Mouse (Mus musculus): ENCODE measurements around the gene Ipo11. TPM values are rescaled to one million over a fixed set of nuclear protein-coding genes. Genes with fewer than 3 reads are reported as not detected.

Gene Ipo11
- polyA plus RNA-seq, 1 experiment = 13.6 TPM

DNA sequence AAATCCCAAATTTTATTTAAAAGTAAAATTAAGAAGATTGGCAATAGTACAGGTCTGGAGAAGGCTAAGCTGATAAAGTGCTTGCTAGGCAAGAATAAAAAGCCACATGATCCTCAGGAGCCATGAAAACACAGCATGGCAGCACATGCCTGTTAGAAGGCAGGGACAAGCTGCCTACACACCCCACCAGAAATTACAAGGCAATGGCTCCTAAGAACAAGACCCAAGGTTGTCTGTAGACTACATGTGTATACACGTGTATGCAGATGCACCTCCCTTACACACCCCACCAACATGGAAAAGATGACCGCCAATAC lies 112.9 kb downstream of the Ipo11 start:
- 95% methylated on average over 2 of the region's 2 CpGs for WGBS
- no peak overlapping the region for H3K4me3 ChIP-seq (replicated peaks; ENCODE audit: extremely low read depth, low read depth, low read length)
- no peak for TF ChIP-seq CTCF (IDR thresholded peaks at IDR 0.05; ENCODE audit: insufficient read depth, low read length)
- TF ChIP-seq POLR2A (IDR thresholded peaks at IDR 0.05; ENCODE audit: borderline replicate concordance, extremely low read depth, low read depth, low read length) = no peak

DNA sequence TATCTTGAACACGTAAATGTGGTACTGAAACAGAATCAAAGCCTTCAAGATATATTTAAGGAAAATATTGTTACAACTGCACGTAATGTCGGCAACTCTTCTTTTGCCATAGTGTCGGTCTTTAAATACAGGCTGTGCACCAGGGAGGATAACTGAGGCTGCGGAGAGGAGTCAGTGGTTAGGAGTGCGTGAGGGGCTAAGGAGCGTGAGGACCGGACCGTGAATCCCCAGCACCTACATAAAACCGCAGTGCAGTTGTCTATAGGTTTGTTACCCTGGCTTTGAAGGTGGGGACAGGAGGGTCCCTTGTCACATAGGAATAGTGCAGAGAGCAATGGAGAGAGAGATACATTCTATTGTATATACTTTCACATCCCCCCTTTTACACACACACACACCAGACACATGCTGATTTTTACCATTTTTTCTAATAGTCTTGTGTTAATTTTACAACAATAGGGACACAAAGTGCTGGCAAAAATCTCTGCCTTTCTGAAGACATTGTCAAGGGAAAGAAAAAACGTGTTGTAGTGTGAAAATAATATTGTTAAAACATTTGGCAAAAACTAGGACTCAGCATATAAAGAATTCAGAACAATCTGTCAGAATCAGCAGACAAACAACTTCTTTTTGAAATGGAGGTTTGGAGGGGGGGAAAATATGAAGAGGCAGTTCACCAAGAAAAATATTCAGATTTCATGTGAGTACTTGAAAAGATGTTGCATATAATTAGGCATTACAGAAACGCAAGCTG lies 113.5 kb downstream of the Ipo11 start:
- H3K4me3 ChIP-seq (replicated peaks; ENCODE audit: extremely low read depth, low read depth, low read length) = no peak overlapping the region
- no peak for DNase-seq
- TF ChIP-seq CTCF (IDR thresholded peaks at IDR 0.05; ENCODE audit: insufficient read depth, low read length) = no peak
- no peak for TF ChIP-seq POLR2A (IDR thresholded peaks at IDR 0.05; ENCODE audit: borderline replicate concordance, extremely low read depth, low read depth, low read length)
- WGBS = 94% methylated on average over 12 of the region's 12 CpGs
- no peaks in the 10 kb centered on the region for H3K4me1 ChIP-seq (ENCODE audit: control insufficient read depth, insufficient read depth, low read length)

More for the DNA sequence above, 112.9 kb downstream of the Ipo11 start:
- no peak for DNase-seq
- no peaks in the 10 kb centered on the region for H3K4me1 ChIP-seq (ENCODE audit: control insufficient read depth, insufficient read depth, low read length)

DNA sequence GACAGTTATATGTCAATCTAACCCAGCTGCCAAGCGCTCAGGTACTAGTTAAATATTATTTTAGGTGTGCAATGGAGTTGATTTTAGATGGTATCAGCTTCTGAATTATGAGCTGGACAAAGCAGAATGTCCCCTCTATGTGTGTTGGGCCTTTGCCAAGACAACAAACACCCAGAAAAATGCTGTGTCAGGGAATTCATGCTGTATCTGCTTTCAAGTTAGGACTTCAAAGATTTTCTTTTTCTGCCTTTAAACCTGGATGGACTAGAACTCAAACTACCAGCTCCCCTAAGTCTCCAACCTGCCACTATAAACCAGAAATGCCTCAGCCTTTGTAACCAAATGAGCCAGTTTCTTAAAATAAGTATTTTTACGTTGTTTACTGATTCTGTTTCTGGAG lies 116.6 kb downstream of the Ipo11 start:
- no peak for TF ChIP-seq CTCF (IDR thresholded peaks at IDR 0.05; ENCODE audit: insufficient read depth, low read length)
- TF ChIP-seq POLR2A (IDR thresholded peaks at IDR 0.05; ENCODE audit: borderline replicate concordance, extremely low read depth, low read depth, low read length) = no peak
- Histone ChIP-seq H3K4me3 (replicated peaks; ENCODE audit: extremely low read depth, low read depth, low read length) (no peak overlapping the region), H3K4me1 (ENCODE audit: control insufficient read depth, insufficient read depth, low read length) (no peaks in the 10 kb centered on the region)
- WGBS = 83% methylated on average over 2 of the region's 2 CpGs
- DNase-seq = no peak

DNA sequence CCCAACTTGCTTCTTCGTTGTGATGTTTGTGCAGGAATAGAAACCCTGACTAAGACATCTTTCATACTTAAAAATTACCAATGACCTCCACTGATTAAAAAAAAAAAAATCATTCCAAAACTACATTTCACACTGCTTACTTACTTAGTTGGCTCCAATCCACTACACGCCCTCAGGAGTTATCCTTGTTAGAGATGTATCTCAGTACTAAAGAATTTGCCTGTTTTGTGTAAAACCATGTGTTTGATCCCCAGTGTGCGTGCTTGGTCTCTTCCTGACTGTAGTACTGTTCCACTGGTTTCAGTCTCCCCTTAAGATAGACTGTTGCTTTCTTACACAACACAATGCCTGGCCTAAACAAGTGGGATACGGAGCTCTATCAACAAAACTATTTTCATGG lies 117.0 kb downstream of the Ipo11 start:
- TF ChIP-seq POLR2A (IDR thresholded peaks at IDR 0.05; ENCODE audit: borderline replicate concordance, extremely low read depth, low read depth, low read length) (no peak), CTCF (IDR thresholded peaks at IDR 0.05; ENCODE audit: insufficient read depth, low read length) (no peak)
- no peak overlapping the region for H3K4me3 ChIP-seq (replicated peaks; ENCODE audit: extremely low read depth, low read depth, low read length)
- WGBS = 81% methylated on average over 4 of the region's 4 CpGs

DNA sequence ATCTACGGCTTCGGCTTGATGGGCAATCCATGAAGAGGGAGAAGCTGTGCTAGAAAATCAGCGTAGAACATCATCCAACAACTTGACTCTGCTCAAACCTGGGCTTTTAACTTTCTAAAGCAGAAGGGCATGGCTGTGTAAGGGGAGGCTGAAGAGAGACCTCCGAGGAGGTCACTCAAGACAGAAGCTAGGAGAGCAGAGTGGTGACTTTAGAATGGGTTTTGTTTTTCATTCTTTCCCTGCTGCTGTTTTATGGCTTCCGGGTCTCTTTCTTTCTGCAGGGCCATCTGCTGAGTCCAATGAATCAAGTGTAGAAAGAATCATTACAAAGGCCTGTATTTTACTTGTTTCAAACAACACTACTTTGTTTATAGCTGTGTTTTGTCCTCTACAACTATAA lies 119.7 kb downstream of the Ipo11 start:
- WGBS = 86% methylated on average over 5 of the region's 5 CpGs
- no peak for TF ChIP-seq CTCF (IDR thresholded peaks at IDR 0.05; ENCODE audit: insufficient read depth, low read length)
- no peak for TF ChIP-seq POLR2A (IDR thresholded peaks at IDR 0.05; ENCODE audit: borderline replicate concordance, extremely low read depth, low read depth, low read length)
- Histone ChIP-seq H3K4me1 (ENCODE audit: control insufficient read depth, insufficient read depth, low read length) (no peaks in the 10 kb centered on the region), H3K4me3 (replicated peaks; ENCODE audit: extremely low read depth, low read depth, low read length) (no peak overlapping the region)
- DNase-seq = no peak

More for the DNA sequence above, 117.0 kb downstream of the Ipo11 start:
- no peak for DNase-seq
- H3K4me1 ChIP-seq (ENCODE audit: control insufficient read depth, insufficient read depth, low read length) = no peaks in the 10 kb centered on the region

DNA sequence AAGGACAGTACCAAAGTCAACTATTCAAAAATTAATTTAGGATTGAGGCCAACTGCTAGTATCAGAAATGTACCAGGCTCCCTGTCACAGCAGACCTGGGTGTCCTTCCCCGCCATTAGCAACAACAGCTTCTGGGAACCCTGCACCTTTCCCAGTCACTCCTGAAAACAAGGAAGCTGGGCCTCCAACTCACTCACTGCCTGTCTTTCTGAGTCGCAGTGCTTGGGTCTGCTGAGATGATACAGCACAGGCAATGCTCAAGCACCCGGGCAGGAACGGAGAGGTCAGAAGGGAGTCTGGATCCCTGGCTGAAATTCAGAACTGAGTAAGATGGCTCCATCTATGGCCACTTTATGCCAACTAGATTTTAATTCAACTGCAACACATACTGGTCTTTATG lies 123.2 kb downstream of the Ipo11 start:
- TF ChIP-seq POLR2A (IDR thresholded peaks at IDR 0.05; ENCODE audit: borderline replicate concordance, extremely low read depth, low read depth, low read length) (no peak), CTCF (IDR thresholded peaks at IDR 0.05; ENCODE audit: insufficient read depth, low read length) (no peak)
- Histone ChIP-seq H3K4me1 (ENCODE audit: control insufficient read depth, insufficient read depth, low read length) (no peaks in the 10 kb centered on the region), H3K4me3 (replicated peaks; ENCODE audit: extremely low read depth, low read depth, low read length) (no peak overlapping the region)
- 80% methylated on average over 4 of the region's 4 CpGs for WGBS
- DNase-seq = no peak

DNA sequence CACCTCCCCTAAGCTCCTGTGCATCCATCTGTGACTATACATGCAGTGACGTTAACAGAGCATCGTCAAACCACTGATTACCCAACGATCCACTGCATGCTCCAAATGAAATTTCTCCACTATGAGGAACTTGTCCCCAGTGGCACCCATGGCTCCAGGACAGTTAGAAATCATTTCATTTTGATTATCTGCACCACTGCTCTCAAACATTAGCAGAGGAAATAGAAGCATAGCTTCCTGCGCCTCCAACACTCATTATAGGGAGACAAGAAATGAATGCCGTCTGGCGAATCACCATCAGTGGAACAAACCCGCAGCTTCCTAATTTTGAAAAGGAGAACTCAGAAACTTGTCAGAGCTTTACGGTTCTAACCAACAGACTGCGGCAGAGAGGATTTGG lies 123.7 kb downstream of the Ipo11 start:
- no peak for TF ChIP-seq POLR2A (IDR thresholded peaks at IDR 0.05; ENCODE audit: borderline replicate concordance, extremely low read depth, low read depth, low read length)
- WGBS = 81% methylated on average over 9 of the region's 9 CpGs
- Histone ChIP-seq H3K4me1 (ENCODE audit: control insufficient read depth, insufficient read depth, low read length) (no peaks in the 10 kb centered on the region), H3K4me3 (replicated peaks; ENCODE audit: extremely low read depth, low read depth, low read length) (no peak overlapping the region)
- DNase-seq = no peak

DNA sequence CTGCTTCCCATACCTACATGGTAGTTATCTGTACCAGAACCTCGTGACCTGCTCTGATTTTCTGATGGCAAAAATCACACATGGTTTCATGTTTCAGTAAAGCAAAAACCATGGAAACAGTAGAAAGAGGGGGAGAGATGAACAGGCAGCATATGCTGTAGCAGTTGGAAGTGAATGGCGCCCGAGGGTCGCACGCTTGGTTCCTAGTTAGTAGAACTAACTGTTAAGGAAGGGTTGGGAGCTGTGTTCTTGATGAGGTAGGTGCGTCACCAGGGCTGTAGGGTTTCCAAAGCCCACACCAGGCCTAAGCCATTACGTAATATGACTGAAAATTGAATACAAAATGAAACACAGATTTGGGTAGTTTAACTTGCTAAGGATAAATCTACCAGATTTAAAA lies 126.6 kb downstream of the Ipo11 start:
- WGBS = 97% methylated on average over 7 of the region's 7 CpGs
- H3K4me3 ChIP-seq (replicated peaks; ENCODE audit: extremely low read depth, low read depth, low read length) = no peak overlapping the region
- TF ChIP-seq CTCF (IDR thresholded peaks at IDR 0.05; ENCODE audit: insufficient read depth, low read length) = no peak

DNA sequence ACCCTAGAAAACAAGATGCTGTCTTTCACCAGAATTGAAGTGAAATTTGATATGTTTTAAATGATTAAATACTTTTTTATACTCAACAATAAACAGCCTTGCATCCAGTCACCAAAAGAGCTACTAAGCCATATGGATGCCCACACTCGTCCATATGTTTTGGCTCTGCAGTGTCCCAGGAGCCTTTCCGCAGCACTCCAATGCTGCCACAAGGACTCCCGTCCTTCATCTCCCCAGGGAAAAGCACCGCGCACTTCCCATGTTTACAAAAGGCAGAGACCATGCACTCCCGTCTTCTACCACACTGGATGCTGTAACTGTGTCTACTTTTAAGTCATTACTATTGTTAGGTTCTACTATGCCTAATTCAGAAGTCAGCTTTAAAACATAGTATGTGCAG lies 127.9 kb downstream of the Ipo11 start:
- DNase-seq = no peak
- Histone ChIP-seq H3K4me1 (ENCODE audit: control insufficient read depth, insufficient read depth, low read length) (no peaks in the 10 kb centered on the region), H3K4me3 (replicated peaks; ENCODE audit: extremely low read depth, low read depth, low read length) (no peak overlapping the region)
- no peak for TF ChIP-seq CTCF (IDR thresholded peaks at IDR 0.05; ENCODE audit: insufficient read depth, low read length)
- no peak for TF ChIP-seq POLR2A (IDR thresholded peaks at IDR 0.05; ENCODE audit: borderline replicate concordance, extremely low read depth, low read depth, low read length)
- 85% methylated on average over 6 of the region's 6 CpGs for WGBS

More for the DNA sequence above, 126.6 kb downstream of the Ipo11 start:
- DNase-seq = no peak
- H3K4me1 ChIP-seq (ENCODE audit: control insufficient read depth, insufficient read depth, low read length) = no peaks in the 10 kb centered on the region

DNA sequence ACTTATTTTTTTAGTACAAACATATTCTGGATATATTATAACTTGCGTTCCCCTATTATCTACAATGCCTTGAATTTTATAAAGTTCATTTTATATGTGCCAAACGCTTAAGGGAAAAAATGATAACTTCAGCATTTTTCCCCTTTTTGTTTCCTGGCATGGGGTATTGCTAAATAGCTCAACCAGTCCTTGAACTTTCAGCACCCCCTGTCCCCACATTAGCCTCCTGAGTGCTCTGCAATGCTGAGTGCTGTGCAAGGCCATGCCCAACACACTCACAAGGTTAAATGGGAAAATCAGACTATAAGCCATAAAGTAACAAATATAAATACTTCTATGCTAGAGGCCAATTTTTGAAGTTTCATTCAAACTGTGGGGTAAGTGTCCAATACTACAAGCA lies 128.4 kb downstream of the Ipo11 start:
- 96% methylated on average over 2 of the region's 2 CpGs for WGBS
- Histone ChIP-seq H3K4me3 (replicated peaks; ENCODE audit: extremely low read depth, low read depth, low read length) (no peak overlapping the region), H3K4me1 (ENCODE audit: control insufficient read depth, insufficient read depth, low read length) (no peaks in the 10 kb centered on the region)
- DNase-seq = no peak
- TF ChIP-seq POLR2A (IDR thresholded peaks at IDR 0.05; ENCODE audit: borderline replicate concordance, extremely low read depth, low read depth, low read length) = no peak
- no peak for TF ChIP-seq CTCF (IDR thresholded peaks at IDR 0.05; ENCODE audit: insufficient read depth, low read length)
